Mouse (Mus musculus) cerebellum, adult 8-10 months (tissue): ENCODE measurements around the gene Otx1.

Experiments
- DNase-seq: peaks from one replicate; pipeline ENCODE4 v3.0.0; 2022

Gene Otx1

DNA sequence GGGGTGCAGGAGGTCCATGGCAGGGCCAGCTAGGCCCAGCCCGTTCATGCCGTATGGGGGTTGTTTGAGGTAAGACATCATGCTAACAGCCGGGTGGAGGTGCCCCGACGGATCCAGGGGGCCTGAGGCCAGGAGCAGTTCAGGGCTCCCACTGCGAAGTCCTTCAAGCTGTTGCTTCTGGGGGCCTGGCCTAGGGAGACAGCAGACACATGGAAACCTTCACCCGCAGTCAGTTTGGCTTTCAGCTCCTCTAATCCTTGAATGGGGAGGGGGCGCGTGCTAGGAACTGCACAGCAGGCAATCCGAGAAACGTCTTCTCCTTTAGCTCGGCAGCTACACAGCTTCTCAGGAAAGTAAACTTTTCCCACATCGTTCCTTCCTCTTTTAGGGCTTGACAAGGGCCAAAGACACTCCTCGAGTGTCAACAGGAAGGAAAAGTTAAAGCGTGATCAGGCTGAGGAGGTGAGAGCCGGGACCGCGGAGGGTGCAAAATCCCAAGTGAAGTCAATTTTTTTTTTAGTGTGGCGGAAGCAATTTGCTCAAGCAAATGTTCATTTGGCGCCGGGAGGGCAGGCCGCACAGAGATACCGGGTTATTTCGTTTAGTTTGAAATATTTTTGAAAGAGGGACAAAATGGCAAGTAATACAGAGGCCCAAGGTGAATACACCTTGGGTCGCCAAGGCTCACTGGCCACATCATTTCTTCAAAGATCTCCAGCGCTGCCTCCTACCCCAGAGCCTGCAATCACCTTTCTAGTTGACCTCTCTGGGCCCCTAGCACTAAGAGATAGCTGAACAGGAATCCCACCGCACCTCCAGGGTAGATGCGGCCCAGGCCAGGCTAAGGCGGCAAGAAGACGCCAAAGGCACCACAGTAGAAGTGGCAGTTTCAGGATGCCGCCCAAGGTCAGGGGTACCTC lies 3.0 kb downstream of the Otx1 start:
- DNase-seq, result no peak

DNA sequence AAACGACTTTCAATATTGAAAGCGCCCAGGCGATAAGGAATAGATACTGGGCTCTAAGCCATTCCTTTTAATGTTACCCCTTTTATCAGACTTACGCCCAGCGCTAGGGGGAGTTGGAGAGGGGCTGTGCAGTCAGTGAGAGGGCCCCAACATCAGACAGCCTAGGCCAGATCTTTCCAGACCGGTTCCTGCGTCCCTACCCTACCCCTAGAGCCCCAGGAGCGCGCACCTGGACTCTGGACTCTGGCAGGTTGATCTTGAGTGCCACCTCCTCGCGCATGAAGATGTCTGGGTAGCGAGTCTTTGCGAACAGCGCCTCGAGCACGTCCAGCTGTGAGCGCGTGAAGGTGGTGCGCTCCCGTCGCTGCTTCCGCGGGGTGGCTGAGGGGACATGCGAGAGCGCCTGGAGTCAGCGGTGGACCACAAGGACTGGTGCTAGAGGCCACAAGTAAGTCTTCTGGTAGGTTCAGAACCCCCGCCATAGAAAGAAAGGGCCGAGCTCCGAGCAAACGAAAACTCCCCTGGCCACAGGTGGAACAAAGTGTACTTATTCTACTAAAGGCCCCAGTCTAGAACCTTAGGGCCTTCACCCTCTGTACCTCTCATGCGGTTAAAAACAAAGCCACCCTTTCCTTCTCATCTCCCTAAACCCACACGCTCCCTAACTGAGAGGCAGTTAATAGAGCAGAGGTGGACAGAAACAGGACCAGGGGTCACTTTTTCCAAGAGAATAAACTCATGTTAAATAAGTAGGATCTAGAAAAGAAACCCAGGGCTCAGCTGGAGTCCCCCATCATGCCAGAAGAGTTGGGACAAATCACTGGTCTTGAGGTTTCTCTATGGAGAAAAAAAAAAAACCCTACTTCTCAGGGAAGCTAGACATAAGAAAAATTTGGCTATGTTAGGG lies 4.3 kb downstream of the Otx1 start:
- no peak for DNase-seq

GRCm38 (mm10) chr11:21997561-21998140 lies 5.0 kb downstream of the Otx1 start:
- DNase-seq, result no peak

DNA sequence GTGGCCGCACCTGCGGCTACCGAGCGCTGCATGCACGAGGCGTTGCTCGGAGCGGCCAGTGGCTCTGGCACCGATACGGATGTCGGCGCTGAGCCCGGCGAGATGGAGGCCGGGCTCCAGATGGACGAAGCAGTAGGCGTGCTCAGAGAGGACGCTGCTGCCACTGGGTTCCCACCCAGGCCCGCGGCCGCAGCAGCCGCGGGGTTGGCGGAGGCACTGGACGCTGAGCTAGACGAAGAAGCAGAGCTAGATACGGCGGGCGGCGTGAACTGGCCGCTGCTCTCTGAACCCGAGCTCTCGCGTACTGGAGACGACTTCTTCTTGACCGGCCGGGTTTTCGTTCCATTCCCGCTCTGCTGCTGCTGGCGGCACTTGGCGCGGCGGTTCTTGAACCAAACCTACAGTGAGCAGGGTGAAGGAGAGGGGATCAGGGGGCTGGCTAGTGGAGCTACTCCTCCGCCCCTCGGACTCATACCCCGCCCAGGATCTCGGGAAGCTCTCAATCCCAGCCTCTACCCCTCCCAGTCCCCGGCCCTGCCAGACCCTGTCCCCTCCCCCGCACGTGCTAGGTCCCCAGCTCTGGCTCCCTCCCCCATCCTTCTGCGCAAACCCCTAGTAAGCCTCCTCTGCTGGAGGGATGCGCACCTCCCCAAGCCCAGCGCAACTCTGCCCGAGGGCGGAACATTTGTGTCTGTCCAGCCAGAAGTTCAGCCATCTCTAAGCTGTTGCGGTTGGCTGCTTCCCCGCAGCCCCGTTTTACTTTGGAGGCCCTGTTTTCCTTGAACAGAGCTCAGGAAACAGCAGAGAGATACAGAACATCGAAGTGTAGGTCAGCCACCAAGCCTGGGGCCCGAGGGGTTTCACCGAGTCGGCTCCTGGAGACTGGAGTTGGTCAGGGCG lies 5.8 kb downstream of the Otx1 start:
- DNase-seq, result no peak

GRCm38 (mm10) chr11:21996325-21996647 lies 6.4 kb downstream of the Otx1 start:
- DNase-seq, result no peak

GRCm38 (mm10) chr11:21995534-21996324 lies 7.0 kb downstream of the Otx1 start:
- no peak for DNase-seq

DNA sequence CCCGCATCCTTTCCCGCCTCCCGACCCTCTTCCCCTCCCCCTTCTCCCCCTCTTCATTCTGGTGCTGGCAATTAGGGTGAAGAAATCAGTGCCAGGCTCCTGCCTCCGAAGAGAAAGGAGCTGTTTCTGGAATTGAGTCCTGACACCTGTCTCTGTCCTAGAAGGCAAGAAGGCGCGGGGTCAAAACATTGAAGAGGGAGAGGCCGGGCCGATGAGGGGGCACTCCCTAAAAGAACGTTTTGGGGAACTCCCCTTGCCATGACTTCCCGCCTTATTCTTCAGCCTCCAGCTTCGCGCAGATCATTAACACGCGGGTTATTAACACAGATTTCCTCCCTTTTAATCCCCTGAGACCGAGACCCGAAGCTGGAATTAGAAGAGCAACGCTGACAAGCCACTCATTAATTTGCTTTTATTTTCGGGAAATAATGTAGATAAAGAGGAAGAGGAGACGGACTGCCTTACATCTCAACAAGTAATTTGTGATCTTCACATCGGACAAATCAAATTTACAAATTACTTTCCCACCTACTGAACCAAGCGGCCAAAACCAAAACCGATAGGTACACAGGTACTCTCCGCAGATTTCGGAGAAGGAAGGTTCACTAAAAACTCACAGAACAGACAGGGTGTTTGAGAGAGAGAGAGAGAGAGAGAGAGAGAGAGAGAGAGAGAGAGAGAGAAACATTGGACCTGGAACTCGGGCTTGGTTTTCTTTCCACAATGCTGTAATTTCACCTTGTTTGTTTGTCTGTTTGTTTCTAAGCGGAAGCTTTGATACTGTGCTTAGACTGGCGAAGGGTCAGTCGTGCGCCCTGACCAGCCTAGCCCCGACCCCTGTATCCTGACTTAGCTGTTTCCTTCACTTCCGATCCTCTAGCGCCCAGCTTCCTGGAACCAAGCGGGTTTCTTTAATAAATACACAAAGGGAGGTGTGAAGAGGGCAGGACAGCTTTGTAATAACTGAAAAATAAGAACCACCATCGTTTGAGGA lies 8.0 kb downstream of the Otx1 start:
- DNase-seq, result no peak

GRCm38 (mm10) chr11:21993597-21994376 lies 8.9 kb downstream of the Otx1 start:
- peak; percentile 15 for DNase-seq

GRCm38 (mm10) chr11:21992761-21993596 lies 9.7 kb downstream of the Otx1 start:
- no peak for DNase-seq

DNA sequence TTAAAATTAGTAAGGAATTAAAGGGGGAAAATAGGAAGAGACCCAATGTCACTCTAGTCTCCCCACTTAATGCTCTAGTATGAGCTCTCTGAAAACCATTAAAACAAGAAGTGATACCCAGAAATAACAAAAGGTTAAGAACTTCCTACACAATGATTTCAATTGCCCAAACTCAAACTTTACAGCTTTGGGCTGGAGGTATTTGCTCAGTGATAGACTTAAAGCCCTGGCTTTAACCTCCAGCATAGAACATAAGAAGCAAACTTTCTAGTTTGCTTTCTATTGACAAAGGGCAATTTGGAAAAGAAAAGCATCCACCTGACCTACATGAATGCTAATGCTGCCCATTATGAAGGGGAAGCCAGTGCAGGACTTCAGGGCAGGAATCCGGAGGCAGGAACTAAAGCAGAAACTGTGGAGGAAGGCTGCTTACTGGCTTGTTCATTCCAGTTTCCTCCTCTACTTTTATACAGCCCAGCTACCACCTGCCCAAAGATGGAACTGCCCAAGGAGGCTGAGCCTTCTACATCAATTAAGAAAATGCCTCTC lies 14.2 kb downstream of the Otx1 start:
- DNase-seq, result no peak

DNA sequence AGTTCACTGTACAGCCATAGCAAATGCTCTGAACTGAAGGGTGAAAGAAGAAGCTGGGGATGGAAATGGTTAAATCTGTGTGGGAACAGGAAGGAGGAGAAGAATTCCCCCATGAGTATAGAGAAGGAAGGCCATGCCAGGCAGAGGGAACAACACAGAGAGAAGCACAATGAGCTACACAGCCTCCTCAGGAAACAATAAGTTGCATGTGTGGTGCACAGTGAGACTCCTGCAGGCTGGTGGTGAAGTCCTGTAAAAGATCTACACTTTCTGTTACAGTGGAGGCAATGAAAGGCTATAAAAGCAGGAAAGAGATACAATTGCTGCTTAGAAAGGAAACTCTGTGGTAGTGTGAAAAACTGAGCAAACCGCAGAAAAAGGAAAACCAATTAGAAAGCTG lies 17.6 kb downstream of the Otx1 start:
- no peak for DNase-seq

- no peak for DNase-seq
Observed at GRCm38 (mm10) chr11:21974005-21974531, 28.6 kb downstream of the Otx1 start.

- no peak for DNase-seq
Observed at GRCm38 (mm10) chr11:21973597-21973996, 29.1 kb downstream of the Otx1 start.

DNA sequence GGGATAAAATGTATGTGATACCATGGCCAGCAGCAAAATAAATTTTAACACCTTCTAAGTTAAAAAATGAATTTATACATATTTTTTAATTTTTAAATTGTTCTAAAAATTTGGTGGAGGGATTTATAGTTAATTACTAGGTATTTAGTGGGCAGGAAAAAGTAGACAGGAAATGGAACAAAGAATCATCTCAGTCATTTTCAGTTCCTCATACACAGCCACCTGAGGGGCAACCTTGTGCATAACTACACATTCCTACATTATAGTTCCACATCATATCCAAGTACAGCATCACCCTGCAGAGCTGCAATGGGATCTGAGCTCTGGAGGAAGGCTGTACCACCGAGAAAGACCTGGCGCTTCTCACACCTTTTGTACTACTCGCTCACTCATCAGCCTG lies 33.8 kb downstream of the Otx1 start:
- no peak for DNase-seq

DNA sequence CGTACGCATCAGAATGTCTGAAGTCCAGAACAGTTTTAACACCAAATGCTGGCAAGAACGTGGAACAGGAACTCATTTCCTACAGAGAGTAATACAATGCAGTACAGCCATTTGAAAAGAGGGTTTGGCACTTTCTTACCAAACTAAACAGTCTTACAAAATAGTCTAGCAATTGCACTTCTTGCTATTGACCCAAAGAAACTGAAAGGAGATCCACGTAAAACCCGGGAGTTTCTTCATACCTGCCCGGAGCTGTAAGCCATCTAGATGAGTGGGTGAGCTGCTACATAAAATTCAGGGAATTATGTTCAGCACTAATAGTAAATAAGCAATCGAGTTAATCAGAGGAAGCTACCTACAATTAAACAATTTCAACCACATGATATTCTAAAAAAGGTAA lies 47.5 kb downstream of the Otx1 start:
- no peak for DNase-seq

GRCm38 (mm10) chr11:21951657-21952237 lies 51.0 kb downstream of the Otx1 start:
- DNase-seq, result no peak

- no peak for DNase-seq
Observed at GRCm38 (mm10) chr11:21950094-21950493, 52.6 kb downstream of the Otx1 start.
